Mouse (Mus musculus): ENCODE measurements around the gene Zfp398. TPM values are rescaled to one million over a fixed set of nuclear protein-coding genes. Genes with fewer than 3 reads are reported as not detected.

The Zfp398 gene
- 2.7 and 3.1 TPM in 2 replicates for polyA plus RNA-seq (2012; rRNA removed)

GRCm38 (mm10) chr6:47835482-47835983, at the start of gene Zfp398:
Zfp398 (plus strand) TSS chr6:47835661.

GRCm38 (mm10) chr6:47813257-47813878, 22.1 kb upstream of the Zfp398 start, which contains the start of gene Pdia4:
Pdia4 (minus strand) TSS chr6:47813430.

GRCm38 (mm10) chr6:47830104-47831078, 5.1 kb upstream of the Zfp398 start, which contains the start of gene Zfp786:
Zfp786 (minus strand) TSS chr6:47830867.

GRCm38 (mm10) chr6:47877058-47877457, 41.6 kb downstream of the Zfp398 start, which contains the start of gene Zfp282:
Zfp282 (plus strand) TSS chr6:47877204.

GRCm38 (mm10) chr6:47920447-47921340, 85.2 kb downstream of the Zfp398 start, which contains the start of gene Zfp212:
Zfp212 (plus strand) TSS chr6:47920476.

Other genes starting within 250 kb of the Zfp398 start
- gene Ezh2, start 240.3 kb upstream of the Zfp398 start, polyA plus RNA-seq (2012; rRNA removed): 0.51 and 1.6 TPM in 2 replicates
- gene Pdia4, start 22.2 kb upstream of the Zfp398 start, polyA plus RNA-seq (2012; rRNA removed): 3.7 and 6.4 TPM in 2 replicates
- 0.10 and 0.12 TPM in 2 replicates for gene Zfp786, start 4.8 kb upstream of the Zfp398 start, polyA plus RNA-seq (2012; rRNA removed)
- gene Zfp282, start 41.5 kb downstream of the Zfp398 start, polyA plus RNA-seq (2012; rRNA removed): 3.1 and 3.4 TPM in 2 replicates
- gene Zfp212, start 84.8 kb downstream of the Zfp398 start, polyA plus RNA-seq (2012; rRNA removed): 2.9 and 3.7 TPM in 2 replicates
- 3.1 and 4.2 TPM in 2 replicates for gene Zfp956, start 117.7 kb downstream of the Zfp398 start, polyA plus RNA-seq (2012; rRNA removed)
- gene Zfp777, start 213.2 kb downstream of the Zfp398 start, polyA plus RNA-seq (2012; rRNA removed): 9.9 and 10.4 TPM in 2 replicates

Measured in stomach, adult 2 months (tissue).